Mouse (Mus musculus) G1E-ER4 (cell line): ENCODE measurements around the gene Slc38a6. TPM values are rescaled to one million over a fixed set of nuclear protein-coding genes. Genes with fewer than 3 reads are reported as not detected.

Experiments
- GATA1 ChIP-seq: IDR thresholded peaks from one replicate; pipeline ENCODE4 v1.8.0; 2012; ENCODE audit warnings: low read length, inconsistent platforms
- polyA plus RNA-seq: library from polyadenylated mRNA; stranded (reverse); fragments of >175 nt; gene quantifications from 2 replicates; pipeline ENCODE4 v1.2.3, GENCODE M21; 2012

Slc38a6 gene
- polyA plus RNA-seq, 1 experiment, result 2.3 TPM

- TF ChIP-seq GATA1, result no peak
These were observed 107.3 kb downstream of the Slc38a6 start for GRCm38 (mm10) chr12:73393881-73394291.

- TF ChIP-seq GATA1, result no peak
These were observed 108.0 kb downstream of the Slc38a6 start for GRCm38 (mm10) chr12:73394571-73394970.

GRCm38 (mm10) chr12:73399426-73399825, 112.8 kb downstream of the Slc38a6 start:
- TF ChIP-seq GATA1, result no peak

- TF ChIP-seq GATA1, result no peak
These were observed 114.0 kb downstream of the Slc38a6 start for GRCm38 (mm10) chr12:73400481-73401025.

GRCm38 (mm10) chr12:73401520-73402130, 115.0 kb downstream of the Slc38a6 start:
- no peak for TF ChIP-seq GATA1

- TF ChIP-seq GATA1, result no peak
These were observed 115.6 kb downstream of the Slc38a6 start for GRCm38 (mm10) chr12:73402137-73402712.

GRCm38 (mm10) chr12:73402851-73403665, 116.5 kb downstream of the Slc38a6 start:
- TF ChIP-seq GATA1, result no peak

Other genes with a start within 250 kb of the Slc38a6 start
- gene Six1, start 232.9 kb upstream of the Slc38a6 start, polyA plus RNA-seq, result 9.8 and 11.0 TPM in 2 replicates
- 1.1 and 1.3 TPM in 2 replicates for gene Six4, start 173.3 kb upstream of the Slc38a6 start, polyA plus RNA-seq
- 2.2 TPM in 2 replicates for gene Mnat1, start 163.1 kb upstream of the Slc38a6 start, polyA plus RNA-seq
- gene Trmt5, start 69 bp upstream of the Slc38a6 start, polyA plus RNA-seq, result 2.7 and 3.2 TPM in 2 replicates